Comparison of ENCODE assay signal across 32 mouse cellular contexts in genomic region chr10:43134027-43134426, GRCm38 (mm10). TPM values are rescaled to one million over a fixed set of nuclear protein-coding genes. Genes with fewer than 3 reads are reported as not detected.
"Had no signal": no experiment of that assay in that cellular context is flagged by ENCODE, and none has a peak within 500 bp of the region (broad histone marks: within the 10 kb centered on the region; RNA-seq: fewer than 3 reads in every experiment).

No protein-coding gene starts in this region.

- H3K36me3 ChIP-seq: limb, embryonic 10.5 days; liver, embryonic 12.5 days; liver, embryonic 13.5 days; liver, embryonic 15.5 days; lung, embryonic 15.5 days; midbrain, embryonic 12.5 days; midbrain, embryonic 15.5 days had no signal

- H3K4me3 ChIP-seq: limb, embryonic 10.5 days; limb, embryonic 12.5 days; limb, embryonic 13.5 days; limb, embryonic 15.5 days; liver, embryonic 12.5 days; liver, embryonic 13.5 days; liver, embryonic 15.5 days; lung, embryonic 15.5 days; megakaryocyte, embryonic 14.5 days; midbrain, embryonic 10.5 days; midbrain, embryonic 12.5 days; midbrain, embryonic 13.5 days; midbrain, embryonic 15.5 days; myocyte had no signal

- H3K9me3 ChIP-seq: limb, embryonic 10.5 days; limb, embryonic 12.5 days; limb, embryonic 13.5 days; limb, embryonic 15.5 days; liver, embryonic 12.5 days; liver, embryonic 13.5 days; liver, embryonic 15.5 days; lung, embryonic 15.5 days; midbrain, embryonic 10.5 days; midbrain, embryonic 12.5 days; midbrain, embryonic 15.5 days had no signal

- H3K27ac ChIP-seq: limb, embryonic 10.5 days; limb, embryonic 12.5 days; limb, embryonic 13.5 days; limb, embryonic 15.5 days; liver, embryonic 12.5 days; liver, embryonic 13.5 days; liver, embryonic 14.5 days; liver, embryonic 15.5 days; lung, embryonic 15.5 days; macrophage; midbrain, embryonic 10.5 days; midbrain, embryonic 12.5 days; midbrain, embryonic 13.5 days; midbrain, embryonic 15.5 days had no signal

- H3K4me1 ChIP-seq: limb, embryonic 12.5 days; limb, embryonic 13.5 days; limb, embryonic 15.5 days; liver, embryonic 12.5 days; liver, embryonic 13.5 days; liver, embryonic 15.5 days; lung, embryonic 15.5 days; megakaryocyte, embryonic 14.5 days had no signal

- ATAC-seq: liver, embryonic 12.5 days; liver, postnatal 0 days; lung, postnatal 0 days; midbrain, embryonic 13.5 days; midbrain, embryonic 15.5 days; midbrain, embryonic 16.5 days had no signal

- DNase-seq: left cerebral cortex, postnatal 4 days; liver; liver, embryonic 13.5 days; liver, postnatal 0 days; lung, adult 18-20 months; lung, adult 2 months; lung, embryonic 14.5 days; lung, postnatal 10 days; lung, postnatal 14 days; lung, postnatal 36 days; lung, postnatal 4 days; midbrain, embryonic 14.5 days had no signal

- H3K27me3 ChIP-seq: limb, embryonic 12.5 days; limb, embryonic 13.5 days; limb, embryonic 15.5 days; liver, embryonic 12.5 days; liver, embryonic 13.5 days; liver, embryonic 15.5 days; lung, embryonic 15.5 days; megakaryocyte, embryonic 14.5 days; midbrain, embryonic 12.5 days; midbrain, embryonic 13.5 days; midbrain, embryonic 15.5 days had no signal

RNA-seq across cellular contexts. Expression of gene Sobp, which starts 40.3 kb away (rescaled TPM):
- polyA plus RNA-seq: macrophage had no signal

RNA-seq across cellular contexts. Expression of gene 9030612E09Rik, which starts 40.5 kb away (rescaled TPM):
- polyA plus RNA-seq: liver, adult 2 months; liver, embryonic 11.5 days; liver, embryonic 12.5 days; liver, embryonic 13.5 days; liver, embryonic 14.5 days; liver, embryonic 15.5 days; liver, embryonic 16.5 days; liver, postnatal 0 days; lung, embryonic 14.5 days; macrophage had no signal
